Mouse (Mus musculus): ENCODE measurements around the gene Polr3h. TPM values are rescaled to one million over a fixed set of nuclear protein-coding genes. Genes with fewer than 3 reads are reported as not detected.

The Polr3h gene
- polyA plus RNA-seq, 1 experiment from 2014 or later: 81.5 TPM

DNA sequence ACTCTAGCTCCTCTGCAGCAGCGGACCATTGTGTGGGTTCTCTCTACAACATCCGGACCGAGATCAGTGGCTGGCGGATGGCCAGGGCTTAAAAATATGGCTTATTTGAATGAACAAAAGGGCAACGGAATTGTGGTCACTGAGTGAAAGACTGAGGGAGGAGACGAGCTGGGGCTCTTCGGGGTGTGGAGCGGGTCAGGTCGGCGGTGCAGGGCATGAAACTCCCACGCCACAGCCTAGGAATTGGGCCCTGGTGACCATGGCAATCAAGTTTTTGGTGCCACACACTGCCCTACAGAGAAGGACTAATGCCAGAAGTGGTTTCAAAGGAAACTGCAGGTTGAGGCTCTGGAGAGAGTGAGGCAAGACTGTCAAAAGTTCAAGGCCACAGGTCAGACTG is 2.2 kb upstream of the Polr3h start:
- H3K27me3 ChIP-seq (replicated peaks): no peaks in the 10 kb centered on the region
- no peak overlapping the region for H3K4me2 ChIP-seq
- no peaks in the 10 kb centered on the region for H3K9me3 ChIP-seq
- H3K36me3 ChIP-seq (replicated peaks): no peaks in the 10 kb centered on the region
- WGBS: 49% methylated on average over 11 of the region's 11 CpGs
- H3K4me3 ChIP-seq: no peak overlapping the region
- peak overlapping the region; percentile 56; the same call in 1 of the 2 replicates for H3K27ac ChIP-seq
- H3K9ac ChIP-seq: no peak overlapping the region
- peaks cover 32% of the 10 kb centered on the region for H3K4me1 ChIP-seq
- ATAC-seq (replicated peaks): no peak

DNA sequence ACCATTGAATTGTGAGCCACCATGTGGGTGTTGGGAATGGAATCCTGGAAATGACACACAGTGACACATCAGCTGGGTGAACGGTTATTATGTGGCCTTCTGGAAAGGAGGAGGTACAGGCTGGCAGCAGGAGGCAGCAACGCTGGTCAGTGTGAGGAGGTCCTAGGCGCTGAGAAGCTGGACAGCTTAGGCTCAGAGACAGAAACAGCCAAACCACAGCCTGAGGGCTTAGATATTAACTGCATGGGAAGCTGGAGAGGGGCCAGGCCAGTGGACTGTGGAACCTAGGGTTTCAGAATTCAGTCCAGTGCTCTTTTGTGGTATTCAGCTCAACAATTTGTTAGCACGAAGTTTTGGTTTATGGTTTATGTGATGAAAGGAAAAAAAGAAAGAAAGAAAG is 1.7 kb upstream of the Polr3h start:
- peak overlapping the region; percentile 84 for H3K27ac ChIP-seq
- no peak overlapping the region for H3K4me2 ChIP-seq
- H3K4me3 ChIP-seq: no peak overlapping the region
- H3K27me3 ChIP-seq (replicated peaks): no peaks in the 10 kb centered on the region
- ATAC-seq (replicated peaks): no peak
- H3K36me3 ChIP-seq (replicated peaks): no peaks in the 10 kb centered on the region
- H3K9me3 ChIP-seq: no peaks in the 10 kb centered on the region
- H3K9ac ChIP-seq: no peak overlapping the region
- WGBS: 49% methylated on average over 4 of the region's 4 CpGs
- H3K4me1 ChIP-seq: peaks cover 34% of the 10 kb centered on the region

DNA sequence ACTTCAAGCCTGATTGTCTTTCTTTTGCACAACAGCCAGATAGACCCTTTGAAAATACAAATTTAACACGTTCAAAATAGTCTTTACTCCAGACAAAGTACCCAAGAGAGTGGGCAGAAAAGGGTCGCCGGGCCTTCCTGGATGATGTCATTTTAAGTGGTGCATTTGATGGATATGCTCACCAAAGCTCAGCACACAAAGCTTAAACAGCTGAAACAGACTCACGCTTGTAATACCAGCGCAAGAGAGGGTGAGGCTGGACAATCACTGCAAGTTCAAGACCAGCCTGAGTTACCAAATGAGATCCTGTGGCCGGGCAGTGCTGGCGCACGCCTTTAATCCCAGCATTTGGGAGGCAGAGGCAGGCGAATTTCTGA is 394 bp upstream of the Polr3h start:
- Histone ChIP-seq H3K4me1 (peaks cover 43% of the 10 kb centered on the region), H3K4me2 (peak overlapping the region; percentile 85), H3K4me3 (peak overlapping the region; percentile 55), H3K9ac (no peak overlapping the region), H3K36me3 (replicated peaks) (no peaks in the 10 kb centered on the region), H3K27me3 (replicated peaks) (no peaks in the 10 kb centered on the region), H3K27ac (peak overlapping the region; percentile 84), H3K9me3 (no peaks in the 10 kb centered on the region)
- peak; percentile 57; the same call in 1 of the 2 replicates for ATAC-seq (replicated peaks)
- 23% methylated on average over 9 of the region's 9 CpGs for WGBS

DNA sequence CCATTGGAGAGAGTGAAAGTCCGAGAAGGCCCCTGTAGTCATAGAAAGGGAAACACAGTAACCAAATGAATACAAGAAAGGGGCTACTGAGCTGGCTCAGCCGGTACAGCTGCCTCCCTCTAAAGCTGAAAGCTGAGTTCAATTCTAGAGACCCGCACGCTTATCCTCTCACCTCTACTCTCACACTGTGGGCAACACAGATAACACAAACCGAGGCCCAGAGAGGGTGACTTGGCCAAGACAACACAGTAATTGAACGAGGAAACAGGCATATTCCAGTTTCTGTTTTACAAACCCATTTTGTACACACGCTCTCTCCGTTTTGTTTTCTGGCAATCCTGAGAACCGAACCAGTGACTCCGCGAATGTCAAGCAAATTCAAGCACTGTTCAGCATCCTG is 1.1 kb downstream of the Polr3h start:
- H3K36me3 ChIP-seq (replicated peaks): no peaks in the 10 kb centered on the region
- H3K9ac ChIP-seq: no peak overlapping the region
- peak overlapping the region; percentile 55 for H3K4me3 ChIP-seq
- peak overlapping the region; percentile 85 for H3K4me2 ChIP-seq
- H3K9me3 ChIP-seq: no peaks in the 10 kb centered on the region
- H3K27me3 ChIP-seq (replicated peaks): no peaks in the 10 kb centered on the region
- H3K27ac ChIP-seq: 0 out of 2 replicates have a peak overlapping the region, but pooled peaks have one; percentile 14
- WGBS: 87% methylated on average over 11 of the region's 11 CpGs
- H3K4me1 ChIP-seq: peaks cover 46% of the 10 kb centered on the region
- no peak for ATAC-seq (replicated peaks)

DNA sequence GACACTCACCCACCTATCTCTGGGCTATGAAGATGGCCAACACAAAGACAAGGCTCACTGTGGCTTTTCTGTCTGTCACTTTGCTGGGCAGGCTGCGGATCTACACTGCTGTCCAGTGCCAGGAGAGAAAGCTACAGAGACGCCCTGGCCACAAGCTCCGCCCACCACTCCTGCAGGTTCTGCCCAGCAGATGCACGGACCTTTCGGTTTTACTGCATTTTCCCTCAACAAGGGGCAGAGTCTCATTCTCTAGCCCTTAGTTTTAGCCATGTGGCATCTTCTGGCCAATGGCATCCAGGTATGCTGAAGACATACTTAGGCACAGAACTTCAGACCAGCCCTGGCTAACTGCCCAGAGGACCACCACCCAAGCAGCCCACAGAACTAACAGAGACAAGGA is 4.8 kb downstream of the Polr3h start:
- Histone ChIP-seq H3K9me3 (no peaks in the 10 kb centered on the region), H3K4me1 (peaks cover 38% of the 10 kb centered on the region), H3K27ac (peak overlapping the region; percentile 58), H3K4me3 (no peak overlapping the region), H3K9ac (no peak overlapping the region), H3K27me3 (replicated peaks) (no peaks in the 10 kb centered on the region), H3K36me3 (replicated peaks) (peaks cover 5% of the 10 kb centered on the region; the same call in 1 of the 2 replicates), H3K4me2 (no peak overlapping the region)
- 71% methylated on average over 5 of the region's 5 CpGs for WGBS
- no peak for ATAC-seq (replicated peaks)

DNA sequence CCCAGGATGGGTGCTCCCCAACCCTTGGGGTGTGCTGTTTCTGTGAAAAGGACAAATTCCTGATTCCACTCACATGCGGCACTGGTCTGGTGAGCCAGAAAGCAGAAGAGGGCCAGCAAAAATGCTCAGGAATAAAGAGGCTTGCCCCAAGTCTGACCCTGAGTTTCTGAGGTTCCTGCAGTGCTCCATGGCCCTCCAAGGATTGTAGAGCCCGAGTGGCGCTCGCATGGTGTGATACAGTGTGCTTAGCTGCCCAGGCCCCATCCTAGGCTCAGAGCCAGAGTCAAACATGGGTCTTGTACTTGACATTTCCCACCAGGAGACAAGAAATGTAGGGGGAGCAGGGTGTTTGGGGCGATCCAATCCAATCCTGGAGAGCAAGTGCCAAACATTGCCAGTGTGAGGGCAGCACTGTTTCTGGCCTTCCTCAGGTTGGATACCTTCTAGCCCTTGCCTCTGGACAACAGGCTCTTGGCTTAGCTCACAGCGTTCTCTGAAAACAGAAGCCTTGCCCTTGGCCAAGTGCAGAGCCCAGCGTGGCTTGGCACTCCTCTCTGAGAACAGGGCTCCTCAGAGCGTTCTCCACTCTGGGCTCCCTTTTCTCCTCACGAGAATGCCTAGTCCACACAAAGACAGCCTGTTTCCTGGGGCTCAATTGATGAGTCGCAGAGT is 5.4 kb downstream of the Polr3h start:
- ATAC-seq (replicated peaks): 0 out of 2 replicates have a peak, but pooled peaks have one; percentile 12
- peaks cover 38% of the 10 kb centered on the region for H3K4me1 ChIP-seq
- H3K9me3 ChIP-seq: no peaks in the 10 kb centered on the region
- H3K36me3 ChIP-seq (replicated peaks): peaks cover 8% of the 10 kb centered on the region; the same call in 1 of the 2 replicates
- no peak overlapping the region for H3K4me2 ChIP-seq
- 82% methylated on average over 10 of the region's 10 CpGs for WGBS
- H3K9ac ChIP-seq: no peak overlapping the region
- no peaks in the 10 kb centered on the region for H3K27me3 ChIP-seq (replicated peaks)
- peak overlapping the region; percentile 58 for H3K27ac ChIP-seq
- H3K4me3 ChIP-seq: no peak overlapping the region

DNA sequence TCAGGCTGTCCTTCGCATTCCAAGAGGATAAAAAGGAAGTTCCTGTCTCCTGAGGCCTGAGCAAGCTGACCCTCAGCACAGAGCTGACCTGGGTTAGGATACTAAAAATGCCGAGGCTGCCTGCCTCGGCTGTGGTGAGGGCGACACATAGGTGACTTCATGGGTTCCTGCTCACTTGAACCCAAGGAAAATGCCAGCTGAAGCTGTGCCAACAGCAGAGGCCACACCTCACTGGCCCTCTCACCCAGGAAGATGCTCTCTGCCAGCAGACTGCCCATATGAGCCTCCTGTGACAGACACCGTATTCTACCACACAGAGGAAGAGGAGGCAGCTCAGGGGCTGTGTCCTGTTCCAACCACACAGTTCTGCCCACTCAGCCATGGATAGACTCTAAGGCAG is 7.0 kb downstream of the Polr3h start:
- Histone ChIP-seq H3K27me3 (replicated peaks) (no peaks in the 10 kb centered on the region), H3K4me3 (no peak overlapping the region), H3K9ac (no peak overlapping the region), H3K36me3 (replicated peaks) (peaks cover 17% of the 10 kb centered on the region; the same call in 1 of the 2 replicates), H3K9me3 (no peaks in the 10 kb centered on the region), H3K4me2 (no peak overlapping the region), H3K27ac (no peak overlapping the region), H3K4me1 (peaks cover 23% of the 10 kb centered on the region)
- 89% methylated on average over 5 of the region's 5 CpGs for WGBS
- no peak for ATAC-seq (replicated peaks)

DNA sequence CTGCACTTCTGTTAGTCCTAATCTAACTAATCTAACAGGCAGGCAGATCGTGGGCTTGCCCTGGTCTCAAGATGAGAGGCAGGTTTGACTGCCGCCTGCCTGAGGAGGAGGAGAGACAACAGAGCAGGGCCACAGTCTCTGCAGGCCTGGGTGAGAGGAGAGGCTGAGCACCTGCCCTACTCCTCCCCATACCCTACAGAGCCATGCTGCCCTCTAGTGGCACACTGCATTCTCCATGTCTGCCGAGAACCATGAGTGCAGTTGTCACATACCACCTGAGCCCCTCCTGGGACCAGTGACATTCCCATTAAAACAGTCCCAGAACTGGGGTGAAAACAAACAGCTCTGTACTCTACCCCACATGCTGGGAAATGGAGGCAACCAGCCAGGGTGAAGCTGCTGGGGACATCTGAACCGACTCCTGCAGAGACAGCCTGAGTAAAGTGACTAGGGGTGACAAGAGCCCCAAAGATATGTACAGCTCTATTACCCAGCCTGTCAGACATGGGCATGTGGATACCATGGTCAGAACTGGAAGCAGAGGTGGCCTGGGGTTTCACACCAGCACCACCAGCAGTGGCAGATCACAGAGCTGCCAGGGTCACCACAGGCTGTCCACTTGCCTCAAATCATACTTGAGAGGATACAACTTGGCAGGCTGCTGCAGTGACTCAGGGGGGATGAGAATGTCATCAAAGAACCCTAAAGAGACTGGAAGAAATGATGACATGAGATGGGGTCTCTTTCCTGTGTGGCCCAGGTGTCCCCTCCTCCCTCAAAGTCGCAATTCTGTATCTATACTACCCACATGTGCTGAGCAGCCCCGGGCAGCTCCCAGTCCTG is 8.2 kb downstream of the Polr3h start:
- Histone ChIP-seq H3K4me3 (no peak overlapping the region), H3K4me1 (0 out of 2 replicates have a peak, but pooled peaks cover 12% of the 10 kb centered on the region), H3K9ac (no peak overlapping the region), H3K4me2 (no peak overlapping the region), H3K36me3 (replicated peaks) (peaks cover 30% of the 10 kb centered on the region), H3K27me3 (replicated peaks) (no peaks in the 10 kb centered on the region), H3K9me3 (no peaks in the 10 kb centered on the region), H3K27ac (no peak overlapping the region)
- no peak for ATAC-seq (replicated peaks)
- WGBS: 65% methylated on average over 6 of the region's 6 CpGs

DNA sequence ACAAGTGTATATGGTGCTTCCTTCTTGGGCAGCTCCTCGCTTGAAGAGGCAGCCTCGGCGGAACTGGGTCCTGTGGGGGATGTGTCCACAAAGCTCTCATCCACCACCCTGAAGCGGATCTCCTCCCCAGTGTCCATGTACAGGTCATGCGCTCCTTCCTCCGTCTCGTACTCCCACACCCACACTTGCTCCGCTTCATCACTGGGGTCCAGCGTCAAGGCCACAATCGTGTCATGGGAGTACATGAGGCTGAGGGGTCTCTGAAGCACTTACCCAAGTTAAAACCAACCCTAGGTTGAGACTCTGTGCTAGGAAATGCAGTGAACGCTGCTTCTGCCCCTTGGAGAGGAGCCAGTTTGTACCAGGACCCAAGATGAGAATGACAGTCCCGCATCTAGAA is 8.8 kb downstream of the Polr3h start:
- no peak overlapping the region for H3K4me3 ChIP-seq
- H3K27me3 ChIP-seq (replicated peaks): no peaks in the 10 kb centered on the region
- 0 out of 2 replicates have a peak, but pooled peaks cover 10% of the 10 kb centered on the region for H3K4me1 ChIP-seq
- H3K27ac ChIP-seq: no peak overlapping the region
- H3K4me2 ChIP-seq: no peak overlapping the region
- peaks cover 32% of the 10 kb centered on the region for H3K36me3 ChIP-seq (replicated peaks)
- 91% methylated on average over 12 of the region's 12 CpGs for WGBS
- H3K9me3 ChIP-seq: no peaks in the 10 kb centered on the region
- no peak overlapping the region for H3K9ac ChIP-seq
- ATAC-seq (replicated peaks): no peak

DNA sequence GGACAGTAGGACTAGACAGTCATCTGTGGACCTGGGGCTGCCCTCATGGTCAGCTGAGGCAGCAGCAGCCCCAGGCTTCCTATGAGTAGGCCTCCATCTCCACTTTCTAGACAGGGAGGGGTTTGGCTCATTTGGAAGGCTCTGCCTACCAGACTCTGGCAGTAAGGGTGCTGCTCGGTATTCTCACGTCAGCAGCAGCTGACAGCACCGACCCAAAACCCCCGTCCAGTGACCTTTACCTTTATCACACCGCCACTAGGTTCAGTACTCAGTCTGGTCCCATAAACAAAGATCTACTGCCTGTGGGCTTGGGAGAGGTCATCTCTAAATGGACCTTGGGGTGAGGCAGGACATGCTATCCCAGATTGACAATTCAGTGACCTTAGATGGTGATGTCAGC is 10.4 kb downstream of the Polr3h start:
- no peak overlapping the region for H3K9ac ChIP-seq
- no peak for ATAC-seq (replicated peaks)
- no peaks in the 10 kb centered on the region for H3K27me3 ChIP-seq (replicated peaks)
- H3K4me3 ChIP-seq: no peak overlapping the region
- H3K4me1 ChIP-seq: no peaks in the 10 kb centered on the region
- peaks cover 46% of the 10 kb centered on the region for H3K36me3 ChIP-seq (replicated peaks)
- WGBS: 87% methylated on average over 5 of the region's 5 CpGs
- H3K9me3 ChIP-seq: no peaks in the 10 kb centered on the region
- H3K27ac ChIP-seq: no peak overlapping the region
- H3K4me2 ChIP-seq: no peak overlapping the region

DNA sequence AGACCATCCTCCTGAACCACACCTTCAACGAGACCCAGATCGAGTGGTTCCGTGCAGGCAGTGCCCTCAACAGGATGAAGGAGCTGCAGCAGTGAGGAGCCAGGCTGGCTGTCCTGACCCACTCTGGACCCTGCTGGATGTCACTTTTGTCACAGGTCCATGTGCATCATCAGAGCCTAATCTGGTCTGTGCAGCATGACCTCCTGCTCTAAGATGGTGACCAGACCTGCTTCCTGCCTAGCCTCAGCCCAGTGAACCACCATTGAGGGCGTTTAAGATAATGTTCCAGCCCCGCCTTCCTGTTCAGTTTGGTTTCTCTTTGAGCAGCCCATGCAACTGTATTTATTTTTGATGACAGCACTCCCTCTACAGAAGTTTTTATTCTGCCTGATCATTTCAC is 11.4 kb downstream of the Polr3h start:
- no peak for ATAC-seq (replicated peaks)
- Histone ChIP-seq H3K36me3 (replicated peaks) (peaks cover 56% of the 10 kb centered on the region), H3K9me3 (no peaks in the 10 kb centered on the region), H3K4me3 (no peak overlapping the region), H3K4me2 (no peak overlapping the region), H3K27me3 (replicated peaks) (no peaks in the 10 kb centered on the region), H3K9ac (no peak overlapping the region), H3K4me1 (no peaks in the 10 kb centered on the region), H3K27ac (no peak overlapping the region)
- WGBS: 83% methylated on average over 5 of the region's 5 CpGs

DNA sequence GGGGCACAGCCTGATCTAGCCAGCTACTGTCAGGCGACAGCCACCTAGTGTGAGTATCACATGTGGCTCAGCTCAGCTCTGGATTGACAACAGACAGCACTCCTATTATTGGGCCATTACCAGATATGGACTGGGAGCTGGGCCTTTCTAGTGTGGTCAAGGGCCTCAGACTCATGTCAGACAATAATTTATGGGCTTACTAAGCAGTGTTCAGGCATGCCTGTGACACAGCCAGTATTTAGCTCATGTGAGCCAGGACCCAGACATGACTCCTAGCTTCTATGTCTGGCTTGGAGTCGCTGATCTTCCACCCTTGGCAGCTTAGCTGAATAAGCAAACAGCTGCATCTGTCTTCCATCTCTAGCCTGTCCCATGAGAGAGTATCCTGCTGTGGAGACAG is 13.5 kb downstream of the Polr3h start:
- H3K27ac ChIP-seq: no peak overlapping the region
- H3K4me3 ChIP-seq: no peak overlapping the region
- H3K27me3 ChIP-seq (replicated peaks): no peaks in the 10 kb centered on the region
- no peak overlapping the region for H3K4me2 ChIP-seq
- H3K4me1 ChIP-seq: no peaks in the 10 kb centered on the region
- no peak overlapping the region for H3K9ac ChIP-seq
- ATAC-seq (replicated peaks): no peak
- WGBS: 83% methylated on average over 2 of the region's 2 CpGs
- no peaks in the 10 kb centered on the region for H3K9me3 ChIP-seq
- peaks cover 66% of the 10 kb centered on the region for H3K36me3 ChIP-seq (replicated peaks)
